Mouse (Mus musculus): ENCODE data around the gene Bcas3. TPM values are rescaled to one million over a fixed set of nuclear protein-coding genes. Genes with fewer than 3 reads are reported as not detected.
"Not testable (repeated sequence)": the region's sequence is repeated elsewhere in the genome, so short reads cannot be mapped to it uniquely, and the experiment has no call there.

Gene Bcas3
- polyA plus RNA-seq, 1 experiment, result 12.8 TPM

DNA sequence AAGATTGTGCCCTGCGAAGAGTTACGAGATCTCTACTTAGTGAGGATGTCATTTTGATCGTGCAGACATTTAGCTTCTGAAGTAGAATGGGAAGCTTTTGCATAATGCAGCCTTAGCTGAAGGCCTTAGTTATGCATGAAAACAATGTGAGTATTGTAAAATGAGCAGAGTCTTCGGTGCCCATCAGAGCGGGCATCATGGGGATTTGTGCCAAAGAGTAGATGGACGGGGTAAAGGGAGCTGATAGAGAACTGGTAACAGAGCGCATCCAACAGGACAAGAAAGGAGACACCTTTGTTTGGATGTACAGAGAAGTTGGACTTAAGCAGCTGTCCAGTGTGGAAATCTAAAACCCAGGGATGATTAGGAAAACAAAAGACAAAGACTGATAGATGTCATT lies 108.6 kb downstream of the Bcas3 start:
- 89% methylated on average over 7 of the region's 7 CpGs for WGBS
- DNase-seq (ENCODE audit: low read depth, low spot score), result no peak

DNA sequence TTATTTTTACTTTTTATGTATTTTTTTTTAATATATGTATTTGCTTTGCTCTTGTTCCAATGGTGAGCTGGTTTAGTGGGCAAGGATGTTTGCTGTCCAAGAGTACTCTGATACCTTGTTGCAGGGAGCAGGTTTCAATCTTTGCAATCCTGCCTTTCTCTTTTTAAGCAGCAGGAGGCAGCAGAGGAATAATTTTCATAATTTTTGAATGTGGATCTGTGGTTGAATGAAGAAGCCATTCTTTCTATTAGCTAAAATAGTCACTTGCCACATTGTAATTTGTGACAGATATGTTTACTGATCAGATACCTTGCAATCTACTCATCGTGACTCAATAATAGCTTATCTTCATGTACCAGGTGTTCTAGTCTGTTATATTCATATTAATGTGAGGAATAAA lies 116.6 kb downstream of the Bcas3 start:
- peak; percentile 13 for DNase-seq (ENCODE audit: low read depth, low spot score)
- WGBS, result 72% methylated on average over 1 of the region's 1 CpGs

DNA sequence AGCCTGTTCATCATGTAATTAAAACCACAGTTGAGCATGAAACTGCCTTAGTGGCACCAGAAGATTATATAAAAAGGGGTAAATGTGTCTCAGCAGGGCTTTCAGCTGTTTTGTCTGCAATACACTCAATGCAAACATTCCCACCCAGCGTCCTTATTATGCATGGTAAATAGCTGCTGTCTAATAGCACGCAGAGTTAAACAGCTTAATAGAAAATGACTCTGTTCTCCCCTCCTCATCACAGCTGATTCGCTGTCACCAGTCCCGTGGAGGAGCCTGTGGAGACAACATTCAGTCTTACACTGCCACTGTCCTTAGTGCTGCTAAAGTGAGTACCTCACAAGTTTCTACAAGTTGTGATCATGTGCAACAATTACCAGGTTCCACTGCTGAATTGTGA lies 117.5 kb downstream of the Bcas3 start:
- no peak for DNase-seq (ENCODE audit: low read depth, low spot score)
- 73% methylated on average over 4 of the region's 4 CpGs for WGBS

DNA sequence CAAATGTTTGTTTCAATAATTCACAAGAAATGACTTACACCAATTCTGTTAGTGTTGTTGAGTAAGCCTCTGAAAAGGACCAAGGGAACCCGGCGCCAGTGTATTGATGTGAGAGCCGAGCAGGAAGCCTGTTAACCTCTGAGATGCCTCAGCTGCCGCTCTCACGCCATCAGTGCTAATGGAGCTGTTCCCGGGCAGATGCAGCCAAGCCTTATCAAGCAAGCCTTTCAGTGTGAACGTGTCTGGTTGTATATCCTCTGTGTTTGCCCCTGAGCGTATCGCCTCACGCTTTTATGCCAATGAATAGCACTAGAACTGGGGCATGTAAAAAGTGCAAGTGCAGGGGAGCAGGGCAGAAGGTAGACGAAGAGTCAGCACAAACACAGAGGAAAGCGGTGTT lies 121.4 kb downstream of the Bcas3 start:
- no peak for DNase-seq (ENCODE audit: low read depth, low spot score)
- 74% methylated on average over 12 of the region's 12 CpGs for WGBS

DNA sequence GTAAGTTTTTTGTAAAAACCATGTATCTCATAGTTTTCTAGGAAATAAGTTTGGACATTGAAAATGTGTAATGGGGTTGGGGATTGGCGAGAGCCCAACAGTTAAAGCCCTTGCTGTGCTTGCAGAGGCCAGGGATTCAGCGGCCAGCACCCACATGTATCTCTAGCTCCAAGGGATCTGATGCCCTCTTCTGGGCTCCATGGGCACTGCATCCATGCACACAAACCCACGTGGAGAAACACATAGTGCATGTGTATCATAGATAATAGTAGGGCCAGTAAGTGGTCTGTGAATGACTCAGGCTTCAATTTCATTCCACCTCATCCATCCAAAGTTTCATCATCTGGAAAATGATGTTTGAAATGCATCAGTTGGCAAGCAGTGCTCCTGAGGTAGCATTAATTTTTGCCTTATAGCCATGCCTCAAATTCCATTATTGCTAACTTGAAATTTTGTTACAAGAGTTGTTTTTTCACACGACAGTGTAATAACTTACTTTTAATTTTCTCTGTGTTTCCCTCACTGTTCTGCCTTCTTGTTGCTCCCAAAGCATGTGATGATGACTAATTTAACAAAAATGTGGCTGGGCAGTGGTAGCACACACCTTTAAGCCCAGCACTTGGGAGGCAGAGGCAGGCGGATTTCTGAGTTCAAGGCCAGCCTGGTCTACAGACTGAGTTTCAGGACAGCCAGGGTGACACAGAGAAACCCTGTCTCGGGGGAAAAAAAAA lies 129.9 kb downstream of the Bcas3 start:
- 83% methylated on average over 6 of the region's 6 CpGs for WGBS
- DNase-seq (ENCODE audit: low read depth, low spot score), result no peak

DNA sequence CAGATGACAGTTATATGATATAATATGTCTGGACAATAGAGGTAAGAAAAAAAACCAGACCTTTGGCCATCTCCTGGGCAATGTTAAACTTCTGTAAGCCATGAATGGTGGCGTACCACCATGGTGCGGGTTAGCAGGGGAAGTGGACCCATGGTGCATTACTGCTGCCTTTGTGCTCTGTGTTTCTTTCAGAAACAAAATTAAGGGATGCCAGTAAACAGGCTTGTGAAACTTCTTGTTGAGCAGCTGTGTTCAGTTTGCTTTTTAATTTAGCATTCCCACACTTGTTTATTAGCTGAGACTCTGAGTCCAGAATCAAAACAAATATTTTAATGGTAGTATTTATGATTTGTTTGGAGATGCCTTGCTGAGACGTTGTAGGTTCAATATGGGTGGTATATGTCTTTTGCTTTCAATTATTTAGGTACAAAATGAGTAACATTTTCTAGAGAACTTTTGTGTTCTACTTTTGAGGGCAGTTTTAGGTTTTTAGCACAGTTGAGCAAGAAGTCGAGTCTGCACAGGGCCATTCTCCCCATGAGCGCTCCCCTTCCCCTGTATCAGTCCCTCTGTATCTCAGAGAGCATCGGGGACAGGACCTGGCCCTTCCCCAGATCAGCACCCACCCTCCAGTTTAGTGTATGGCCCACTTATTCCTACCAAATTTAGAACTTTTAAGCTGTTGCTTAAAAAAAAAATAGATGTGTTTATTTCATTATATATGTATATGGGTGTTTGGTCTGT lies 132.4 kb downstream of the Bcas3 start:
- 69% methylated on average over 6 of the region's 6 CpGs for WGBS
- no peak for DNase-seq (ENCODE audit: low read depth, low spot score)

DNA sequence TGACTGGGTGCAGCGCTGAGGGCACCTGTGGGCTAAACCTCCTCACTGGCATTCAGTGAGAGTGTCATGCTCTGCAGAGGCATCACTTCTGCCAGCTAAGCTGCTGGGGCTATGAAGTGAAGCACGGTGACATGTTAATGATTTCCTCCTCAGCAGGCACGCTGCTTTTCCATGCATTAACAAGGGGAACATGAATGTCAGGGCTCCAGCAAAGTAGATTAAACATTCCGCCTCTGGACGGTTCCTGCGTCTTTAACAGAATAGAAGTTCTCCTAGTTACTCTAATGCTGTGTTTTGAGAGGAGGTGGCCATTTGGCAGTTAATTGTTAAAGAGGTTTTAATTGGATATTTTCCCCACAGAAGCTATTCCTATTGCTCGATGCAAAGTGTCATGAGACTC lies 134.5 kb downstream of the Bcas3 start:
- no peak for DNase-seq (ENCODE audit: low read depth, low spot score)
- 74% methylated on average over 7 of the region's 7 CpGs for WGBS

DNA sequence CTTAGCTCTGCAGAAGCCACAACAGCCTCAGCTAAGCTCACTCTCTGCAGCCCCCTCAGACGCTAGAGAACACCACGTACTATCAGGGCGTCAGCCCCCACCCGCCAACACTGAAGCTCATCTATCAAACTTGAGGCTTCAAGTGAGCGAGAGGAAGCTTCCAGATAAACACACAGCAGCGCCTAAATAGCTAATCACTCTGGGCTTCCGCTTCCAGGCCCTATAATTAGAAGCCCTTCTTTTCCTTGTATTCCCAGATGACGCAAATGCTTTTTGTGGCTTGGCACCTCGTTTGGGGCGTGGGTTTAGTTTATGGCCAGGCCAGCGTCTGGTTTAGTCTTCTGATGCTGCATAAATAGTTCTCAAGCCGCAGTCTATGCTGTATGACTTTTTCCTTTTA lies 139.3 kb downstream of the Bcas3 start:
- 7% methylated on average over 12 of the region's 12 CpGs for WGBS

DNA sequence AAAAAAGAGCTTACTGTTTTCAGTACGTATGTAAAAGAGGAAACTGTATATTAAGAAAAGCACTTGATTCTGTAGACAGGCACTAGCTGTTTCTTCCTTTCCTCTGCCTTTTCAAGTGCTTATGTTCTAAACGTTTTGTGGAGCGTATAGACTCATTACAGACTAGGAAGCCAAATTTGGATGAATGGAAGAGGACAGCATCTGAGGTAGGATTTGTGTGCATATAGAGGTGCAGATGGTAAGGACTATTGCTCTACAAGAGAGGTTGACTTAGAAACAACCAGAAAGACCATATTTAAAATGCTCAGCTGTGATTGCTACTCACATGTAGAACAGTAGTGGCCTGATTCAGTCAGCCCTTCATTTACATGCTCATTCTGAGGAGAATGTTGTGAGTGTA lies 139.7 kb downstream of the Bcas3 start:
- 28% methylated on average over 3 of the region's 3 CpGs for WGBS
- no peak for DNase-seq (ENCODE audit: low read depth, low spot score)

More for the DNA sequence above, 139.3 kb downstream of the Bcas3 start:
- peak; percentile 71 for DNase-seq (ENCODE audit: low read depth, low spot score)

DNA sequence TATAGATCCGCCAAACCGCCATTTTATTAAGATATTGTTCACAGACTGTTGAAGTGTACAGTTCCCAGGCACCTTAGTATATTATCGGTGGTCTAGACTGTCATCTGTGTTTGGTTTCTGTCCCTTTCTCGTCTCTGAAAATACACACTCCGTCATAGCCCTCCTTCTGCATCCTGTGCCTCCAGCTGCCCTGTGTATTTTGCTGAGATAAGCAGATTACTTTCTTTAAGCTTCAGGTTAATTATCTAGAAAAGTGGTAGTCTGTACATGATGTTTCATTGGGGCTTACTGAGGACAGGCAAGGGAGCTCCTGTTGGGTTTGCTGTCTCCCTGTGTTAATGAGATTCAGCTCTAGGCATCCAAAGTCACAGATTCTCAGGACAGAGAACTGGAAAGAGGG lies 146.6 kb downstream of the Bcas3 start:
- DNase-seq (ENCODE audit: low read depth, low spot score), result no peak
- WGBS, result 87% methylated on average over 5 of the region's 5 CpGs

DNA sequence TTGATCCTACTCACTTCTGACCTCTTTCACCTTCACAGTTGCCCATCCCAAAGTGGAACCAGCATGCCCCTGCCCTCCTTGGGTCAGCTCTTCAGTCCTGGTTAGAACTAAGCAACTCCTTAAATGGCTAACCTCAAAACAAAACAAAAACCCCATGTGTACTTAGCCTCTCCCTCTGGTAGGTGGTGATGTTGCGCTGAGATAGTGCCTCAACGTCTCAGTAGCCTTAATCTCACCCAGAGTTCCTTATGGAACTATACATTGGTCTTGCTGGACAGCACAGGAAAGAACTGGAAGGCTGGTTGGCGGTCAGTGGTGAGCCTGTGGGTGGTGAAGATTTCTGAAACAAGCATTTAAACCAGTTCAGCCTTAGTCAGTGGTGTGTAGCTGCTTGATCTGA lies 149.1 kb downstream of the Bcas3 start:
- DNase-seq (ENCODE audit: low read depth, low spot score), result no peak
- 70% methylated on average over 3 of the region's 3 CpGs for WGBS

DNA sequence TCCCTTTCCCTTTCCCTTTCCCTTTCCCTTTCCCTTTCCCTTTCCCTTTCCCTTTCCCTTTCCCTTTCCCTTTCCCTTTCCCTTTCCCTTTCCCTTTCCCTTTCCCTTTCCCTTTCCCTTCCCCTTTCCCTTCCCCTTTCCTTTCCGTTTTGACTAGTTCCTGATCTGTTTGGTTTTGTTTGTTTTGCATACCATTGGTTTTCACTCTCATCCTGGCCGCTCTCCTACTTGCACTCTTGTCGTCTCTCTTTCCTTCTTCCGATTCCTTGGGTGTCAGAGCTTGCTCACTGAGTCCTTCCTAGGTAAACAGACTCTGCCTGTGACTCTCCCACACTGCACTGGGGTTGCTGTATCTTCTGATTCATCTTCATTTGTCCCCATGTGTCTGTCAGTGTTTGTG lies 151.8 kb downstream of the Bcas3 start:
- not testable (repeated sequence) for DNase-seq (ENCODE audit: low read depth, low spot score)
- 40% methylated on average over 4 of the region's 4 CpGs for WGBS

DNA sequence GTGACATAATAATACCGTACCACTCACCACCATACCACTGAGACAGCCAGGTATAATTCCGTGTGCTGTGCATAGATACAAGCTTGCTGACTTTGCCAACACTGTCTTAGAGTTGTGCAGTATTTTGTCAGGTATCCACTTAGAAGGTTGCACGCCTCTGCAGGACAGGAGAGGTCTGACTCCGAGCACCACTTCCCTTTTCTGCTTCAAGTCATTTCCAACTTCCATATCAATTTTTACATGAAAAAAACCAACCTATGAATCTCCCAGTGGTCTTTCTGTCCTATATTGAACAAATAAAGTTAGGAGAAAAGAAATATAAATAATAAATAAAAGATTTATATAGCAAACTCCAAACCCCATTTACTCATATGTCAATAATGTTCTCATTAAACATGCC lies 152.8 kb downstream of the Bcas3 start:
- WGBS, result 89% methylated on average over 4 of the region's 4 CpGs

DNA sequence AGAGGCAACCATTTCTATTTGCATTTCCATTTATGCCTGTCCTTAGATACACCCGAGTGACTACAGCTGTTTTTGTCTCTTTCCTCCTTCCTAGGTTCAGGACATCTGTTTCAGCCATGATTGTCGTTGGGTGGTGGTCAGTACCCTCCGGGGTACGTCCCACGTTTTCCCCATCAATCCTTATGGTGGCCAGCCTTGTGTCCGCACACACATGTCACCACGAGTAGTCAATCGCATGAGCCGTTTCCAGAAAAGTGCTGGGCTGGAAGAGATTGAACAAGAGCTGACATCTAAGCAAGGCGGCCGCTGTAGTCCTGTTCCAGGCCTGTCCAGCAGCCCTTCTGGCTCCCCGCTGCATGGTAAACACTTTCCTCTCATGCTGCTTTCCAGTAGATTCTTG lies 156.4 kb downstream of the Bcas3 start:
- 91% methylated on average over 12 of the region's 12 CpGs for WGBS
- no peak for DNase-seq (ENCODE audit: low read depth, low spot score)

More for the DNA sequence above, 152.8 kb downstream of the Bcas3 start:
- DNase-seq (ENCODE audit: low read depth, low spot score), result no peak

DNA sequence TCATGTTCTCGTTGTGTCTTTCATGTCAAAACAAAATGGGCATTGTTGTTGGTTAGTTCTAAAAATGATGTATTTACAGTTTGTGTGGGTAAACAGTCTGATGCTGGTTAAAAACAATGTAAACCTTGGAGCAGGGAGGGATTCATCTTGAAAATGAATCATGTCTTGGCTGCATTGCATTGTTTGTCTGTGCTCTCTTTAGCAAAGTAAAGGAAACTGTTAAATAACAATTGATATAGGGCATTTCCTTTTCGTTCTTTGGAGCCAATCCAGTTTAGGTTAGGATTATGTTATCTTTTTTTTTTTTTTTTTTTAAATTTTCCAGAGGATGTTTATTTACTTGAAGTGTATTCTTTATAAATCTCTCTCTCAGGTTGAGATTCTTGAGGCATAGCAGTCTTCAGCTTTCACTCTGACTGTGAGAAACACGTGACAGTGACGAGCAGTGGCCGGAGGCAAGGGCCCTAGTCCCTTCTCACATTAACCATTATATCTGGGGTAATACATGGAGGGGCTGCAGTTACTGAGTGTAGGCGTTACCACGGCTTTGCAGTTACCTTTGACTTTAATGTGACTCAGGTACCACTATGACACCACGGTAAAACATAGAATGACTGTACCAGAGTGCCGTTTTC lies 158.4 kb downstream of the Bcas3 start:
- 80% methylated on average over 9 of the region's 9 CpGs for WGBS
- no peak for DNase-seq (ENCODE audit: low read depth, low spot score)

DNA sequence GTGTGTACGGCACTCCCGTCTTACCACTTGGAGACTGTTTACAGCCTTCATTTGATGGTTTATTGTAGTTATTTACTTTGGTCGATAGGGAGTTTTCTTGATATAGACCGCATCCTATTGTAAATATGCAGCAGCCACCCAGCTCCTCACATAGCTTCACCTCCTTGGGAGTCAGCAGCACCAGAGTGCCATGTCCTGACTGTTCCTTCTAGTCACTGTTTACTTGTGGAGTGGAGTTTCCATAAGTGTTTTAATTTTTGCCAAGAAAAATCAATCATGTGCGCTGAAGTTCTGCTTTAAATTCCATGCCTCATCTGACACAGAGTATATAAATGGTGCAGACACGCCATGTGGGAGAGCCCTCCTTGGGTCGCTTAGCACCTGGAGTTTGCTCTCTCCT lies 163.8 kb downstream of the Bcas3 start:
- WGBS, result 71% methylated on average over 7 of the region's 7 CpGs

DNA sequence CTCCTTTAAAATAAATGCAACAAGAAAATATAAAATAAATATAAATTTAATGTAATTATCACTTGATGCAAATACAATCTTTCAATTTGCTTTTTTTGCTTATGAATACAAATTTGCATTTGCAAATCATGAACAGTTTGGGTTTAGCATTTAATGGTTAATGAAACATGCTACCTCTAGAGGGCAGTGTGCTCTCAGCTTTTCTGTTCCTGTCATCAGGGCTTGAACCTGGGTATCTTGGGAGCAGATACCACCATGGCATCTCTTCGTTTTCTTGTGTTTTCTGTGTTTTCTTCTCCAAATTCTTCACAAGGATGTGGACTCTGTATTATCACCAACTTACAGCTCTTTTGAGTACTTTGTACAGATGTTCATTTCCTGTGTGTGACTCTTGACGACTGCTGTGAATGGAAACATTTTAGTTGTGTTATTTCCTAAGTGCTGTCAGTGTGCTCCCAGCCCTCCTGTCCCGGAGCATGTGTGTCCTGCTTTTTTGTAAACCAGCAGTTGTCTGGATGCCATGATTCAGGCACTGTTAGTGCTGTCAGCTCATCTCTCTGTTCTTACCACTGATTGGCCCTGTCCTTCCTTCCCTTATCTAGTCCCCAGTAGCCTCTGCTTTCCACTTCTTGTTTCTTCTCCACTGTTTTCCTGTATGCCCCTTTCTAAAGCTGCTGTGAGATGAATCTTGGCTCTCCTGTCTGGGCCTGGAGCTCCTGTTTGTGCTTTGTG lies 165.2 kb downstream of the Bcas3 start:
- peak; percentile 25 for DNase-seq (ENCODE audit: low read depth, low spot score)
- WGBS, result 41% methylated on average over 3 of the region's 3 CpGs

More for the DNA sequence above, 163.8 kb downstream of the Bcas3 start:
- no peak for DNase-seq (ENCODE audit: low read depth, low spot score)

DNA sequence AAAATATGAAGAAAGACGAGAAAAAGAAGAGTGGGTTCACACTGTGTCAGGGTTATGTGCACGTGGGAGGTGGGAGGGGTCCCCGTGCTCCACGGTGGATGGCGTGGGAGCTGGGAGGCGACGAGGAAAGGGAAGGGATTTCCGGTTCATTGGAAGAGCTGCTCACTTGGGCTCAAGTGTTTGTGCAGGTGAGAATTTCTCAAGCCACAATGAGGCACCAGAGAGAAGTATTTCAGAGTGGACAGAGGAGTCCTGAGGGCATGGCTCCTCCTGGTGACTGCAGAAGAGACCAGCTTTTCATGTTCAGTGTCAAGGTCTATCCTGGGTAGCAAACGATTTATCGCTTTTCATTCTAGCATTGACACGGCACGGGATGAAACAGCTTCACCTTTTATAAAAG lies 167.3 kb downstream of the Bcas3 start:
- 85% methylated on average over 12 of the region's 12 CpGs for WGBS
- no peak for DNase-seq (ENCODE audit: low read depth, low spot score)

DNA sequence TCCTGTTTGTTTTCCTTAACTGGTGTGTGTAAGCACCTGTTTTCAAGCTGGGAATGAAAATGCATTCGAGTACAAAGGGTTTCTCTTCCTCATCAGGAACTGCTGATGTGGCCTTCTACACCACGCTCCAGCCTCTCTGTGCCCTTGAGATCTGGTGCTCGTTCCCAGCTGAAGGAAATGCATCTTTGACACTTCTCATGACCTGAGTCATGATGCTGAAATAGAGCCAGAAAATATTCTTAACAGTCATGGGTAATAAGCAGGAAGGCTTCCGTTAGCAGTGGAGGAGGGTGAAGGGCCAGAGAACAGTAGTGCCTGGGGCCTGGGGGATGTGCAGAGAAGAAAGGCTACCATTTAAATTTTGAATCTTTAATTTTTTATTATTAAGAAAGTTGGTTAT lies 168.0 kb downstream of the Bcas3 start:
- WGBS, result 70% methylated on average over 4 of the region's 4 CpGs
- DNase-seq (ENCODE audit: low read depth, low spot score), result no peak

DNA sequence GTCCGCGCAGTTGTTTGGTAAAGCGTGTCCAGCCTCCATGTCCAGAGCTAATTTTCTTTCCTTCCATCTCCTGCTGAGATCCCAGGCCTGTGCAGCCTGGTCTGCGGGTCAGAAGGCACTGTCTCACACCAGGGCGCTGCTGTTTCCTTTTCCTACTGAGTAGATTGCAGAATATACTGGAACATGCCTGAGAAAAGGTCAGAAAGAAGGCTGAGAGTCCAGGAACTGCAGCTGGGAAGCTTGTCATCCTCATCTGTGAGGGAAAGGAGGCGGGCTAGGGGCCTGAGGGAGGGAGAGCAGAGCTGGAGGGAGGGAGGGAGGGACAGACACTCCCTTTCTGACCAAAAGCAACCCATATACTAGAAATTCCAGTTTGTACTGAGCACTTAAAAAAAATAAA lies 170.7 kb downstream of the Bcas3 start:
- WGBS, result 71% methylated on average over 6 of the region's 6 CpGs
- no peak for DNase-seq (ENCODE audit: low read depth, low spot score)

All from large intestine, adult 2 months (tissue).